Mouse (Mus musculus): ENCODE results near the gene Shisa6.

The Shisa6 gene

GRCm38 (mm10) chr11:66525371-66526045 is at the start of gene Shisa6:
TSS of gene Shisa6 (minus strand) at chr11:66525964.
- DNase-seq (ENCODE audit: low read depth) = no peak

DNA sequence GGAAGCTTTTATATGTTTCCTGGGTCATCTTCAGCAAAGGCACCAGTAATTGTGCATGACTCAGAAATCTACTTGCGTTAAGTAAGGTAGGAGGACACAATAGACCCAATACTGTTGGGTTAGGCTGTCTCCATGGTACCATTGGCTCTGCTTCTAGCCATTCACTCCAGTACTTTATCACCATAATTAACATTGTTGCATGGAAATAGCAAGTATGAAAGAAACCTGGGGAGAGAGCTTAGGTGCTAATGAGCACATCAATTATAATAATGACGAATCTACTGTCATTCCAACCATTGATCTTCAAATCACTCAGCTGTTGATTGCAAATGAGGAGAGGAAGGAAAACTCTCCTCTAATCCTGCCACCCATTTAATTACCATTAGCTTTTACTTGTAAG is 48.1 kb upstream of the Shisa6 start:
- no peak for DNase-seq (ENCODE audit: low read depth)

DNA sequence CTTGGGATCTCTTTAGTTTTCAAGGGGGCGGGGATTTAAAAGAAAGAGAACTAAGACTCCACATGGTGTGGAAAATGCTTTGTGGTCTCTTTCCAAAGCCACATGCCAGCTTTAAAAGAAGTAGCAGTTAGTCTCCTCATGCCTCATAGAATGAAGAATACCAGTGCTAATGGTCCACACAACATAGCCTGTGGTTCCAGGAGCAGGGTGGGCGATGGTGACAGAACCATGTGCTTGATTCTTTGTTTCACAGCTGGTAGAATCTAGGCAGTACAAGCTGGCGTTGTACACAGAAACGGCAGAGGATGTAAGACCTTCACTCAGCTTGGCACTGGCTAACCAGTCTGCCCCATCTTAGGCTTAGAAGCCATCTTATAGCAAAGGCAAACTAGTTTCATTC is 43.3 kb upstream of the Shisa6 start:
- DNase-seq (ENCODE audit: low read depth) = no peak

- DNase-seq (ENCODE audit: low read depth) = no peak
Measured at GRCm38 (mm10) chr11:66568386-66568791, 42.6 kb upstream of the Shisa6 start.

GRCm38 (mm10) chr11:66567382-66567781 is 41.6 kb upstream of the Shisa6 start:
- no peak for DNase-seq (ENCODE audit: low read depth)

GRCm38 (mm10) chr11:66562274-66562673 is 36.5 kb upstream of the Shisa6 start:
- DNase-seq (ENCODE audit: low read depth) = no peak

DNA sequence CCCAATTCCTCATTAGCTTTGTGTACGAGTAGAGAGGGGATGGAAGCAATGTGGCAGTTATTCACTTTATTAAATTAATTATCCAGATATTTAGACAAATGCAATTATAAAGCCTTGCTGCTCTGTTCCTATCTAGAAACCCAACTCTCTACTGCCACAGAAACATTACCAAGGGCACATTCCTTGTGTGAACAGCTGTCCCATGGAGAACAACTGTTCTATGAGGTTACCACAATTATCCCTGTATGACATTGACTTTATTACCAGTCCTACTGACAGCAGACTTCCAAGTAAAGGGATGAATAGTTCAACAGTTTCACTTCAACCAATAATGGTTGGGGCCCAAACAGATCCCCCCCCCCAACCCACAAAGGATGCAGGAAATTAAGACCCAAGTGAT is 12.1 kb upstream of the Shisa6 start:
- DNase-seq (ENCODE audit: low read depth) = no peak

DNA sequence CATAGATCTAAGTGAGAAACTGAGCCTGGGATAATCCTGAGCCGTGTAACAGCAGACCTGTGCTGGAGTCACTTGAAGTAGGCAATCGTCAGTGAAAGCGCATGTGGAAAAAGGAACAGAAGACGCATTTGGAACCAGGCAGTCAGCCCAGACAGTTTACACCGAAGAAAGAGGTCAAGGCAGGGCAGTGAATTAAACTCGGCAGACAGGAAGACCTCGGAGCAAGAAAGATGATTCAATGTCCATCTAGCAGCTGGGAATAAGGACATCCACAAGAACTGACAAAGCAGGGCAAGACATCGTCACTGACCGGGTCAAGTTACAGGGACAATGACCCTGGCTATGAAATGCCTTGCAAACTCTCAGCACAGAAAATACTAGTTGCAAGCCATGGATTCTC is 10.1 kb upstream of the Shisa6 start:
- no peak for DNase-seq (ENCODE audit: low read depth)

- no peak for DNase-seq (ENCODE audit: low read depth)
Measured at GRCm38 (mm10) chr11:66535156-66535555, 9.4 kb upstream of the Shisa6 start.

- DNase-seq (ENCODE audit: low read depth) = no peak
Measured at GRCm38 (mm10) chr11:66534291-66534690, 8.5 kb upstream of the Shisa6 start.

DNA sequence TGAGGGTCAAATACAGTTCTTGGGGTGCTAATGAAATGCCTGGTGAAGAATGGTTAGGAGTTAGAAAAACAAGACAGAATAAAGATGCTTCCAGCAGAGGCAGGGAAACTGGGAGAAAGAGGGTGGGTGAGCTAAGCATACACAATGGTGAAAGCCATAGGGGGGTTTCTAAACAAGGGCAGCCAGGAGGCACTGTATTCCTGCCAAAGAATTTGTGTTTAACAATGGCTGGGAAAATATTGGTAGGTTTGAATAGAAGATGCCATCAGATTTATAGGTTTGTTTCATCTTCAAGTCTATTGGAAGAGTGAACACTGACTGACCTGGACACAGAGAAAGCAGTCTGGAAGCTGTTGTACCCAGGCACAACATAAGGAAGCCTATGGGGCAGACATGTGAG is 2.4 kb upstream of the Shisa6 start:
- DNase-seq (ENCODE audit: low read depth) = no peak

DNA sequence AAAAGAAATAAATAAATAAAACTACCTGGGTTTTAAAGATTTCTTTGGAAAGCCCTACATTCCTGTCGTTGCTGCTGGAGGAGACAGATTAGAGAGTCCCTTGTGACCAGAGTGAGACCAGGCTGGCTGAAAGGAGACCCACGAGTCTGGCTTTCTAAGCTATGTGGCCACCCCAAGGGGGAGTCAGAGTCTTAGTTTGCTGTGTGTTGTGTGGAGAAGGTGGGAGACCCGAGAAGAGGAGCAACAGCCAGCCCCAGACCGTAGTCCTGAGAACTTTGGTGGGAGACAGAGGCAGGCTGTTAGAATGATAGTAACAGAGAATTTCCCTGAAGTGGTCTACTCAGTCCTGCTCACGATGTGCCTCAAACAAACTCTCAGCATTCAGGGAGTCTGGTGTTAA is 1.6 kb upstream of the Shisa6 start:
- no peak for DNase-seq (ENCODE audit: low read depth)

GRCm38 (mm10) chr11:66526981-66527320 is 1.2 kb upstream of the Shisa6 start:
- DNase-seq (ENCODE audit: low read depth) = no peak

DNA sequence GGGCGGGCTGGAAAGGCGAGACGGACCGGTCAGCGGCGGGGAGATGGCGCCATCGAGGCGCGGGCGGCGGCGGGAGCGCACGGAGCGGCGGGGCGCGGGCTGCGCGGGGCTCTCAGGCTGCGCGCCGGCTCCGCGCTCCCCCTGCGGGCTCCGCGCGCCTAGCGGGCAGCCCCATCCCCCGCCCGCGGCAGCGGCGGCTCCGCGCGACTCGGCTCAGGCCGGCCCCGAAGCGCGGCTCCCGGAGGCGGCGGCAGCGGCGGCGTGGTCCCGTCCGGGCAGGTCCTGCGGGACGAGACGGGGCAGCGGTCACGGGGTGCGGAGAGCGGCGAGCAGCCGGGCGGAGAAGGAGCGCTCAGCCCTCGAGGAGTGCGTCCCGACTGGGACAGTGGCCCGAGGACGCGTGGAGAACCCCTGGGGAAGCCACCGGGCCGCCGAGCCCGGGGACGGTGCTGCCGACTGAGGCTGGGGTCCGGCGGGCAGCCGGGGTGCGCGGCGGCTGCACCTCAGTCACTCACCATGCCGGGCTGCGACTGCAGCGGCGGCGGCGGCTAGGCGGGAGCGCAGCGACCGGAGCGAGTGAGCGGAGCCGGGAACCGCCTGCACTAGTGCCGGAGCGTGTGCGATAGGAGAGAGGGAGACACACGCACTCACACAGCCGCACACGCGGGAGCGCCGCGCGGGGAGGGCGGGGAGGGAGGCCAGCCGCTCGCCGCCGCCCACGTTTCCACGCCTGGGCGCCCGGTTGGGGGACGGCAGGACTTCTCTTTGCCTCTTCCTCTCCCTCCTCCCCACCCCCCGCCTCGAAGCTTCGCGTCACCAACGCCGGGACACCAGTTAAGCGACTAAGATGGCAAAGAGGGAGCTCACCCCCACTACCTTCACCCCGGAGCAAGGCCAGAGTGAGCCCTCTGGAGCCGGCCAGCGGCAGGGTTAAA is 549 bp upstream of the Shisa6 start:
- peak; percentile 0 for DNase-seq (ENCODE audit: low read depth)

GRCm38 (mm10) chr11:66524251-66524650 is 1.5 kb downstream of the Shisa6 start:
- DNase-seq (ENCODE audit: low read depth) = no peak

- no peak for DNase-seq (ENCODE audit: low read depth)
Measured at GRCm38 (mm10) chr11:66522376-66522775, 3.4 kb downstream of the Shisa6 start.

GRCm38 (mm10) chr11:66519386-66519785 is 6.4 kb downstream of the Shisa6 start:
- DNase-seq (ENCODE audit: low read depth) = no peak

DNA sequence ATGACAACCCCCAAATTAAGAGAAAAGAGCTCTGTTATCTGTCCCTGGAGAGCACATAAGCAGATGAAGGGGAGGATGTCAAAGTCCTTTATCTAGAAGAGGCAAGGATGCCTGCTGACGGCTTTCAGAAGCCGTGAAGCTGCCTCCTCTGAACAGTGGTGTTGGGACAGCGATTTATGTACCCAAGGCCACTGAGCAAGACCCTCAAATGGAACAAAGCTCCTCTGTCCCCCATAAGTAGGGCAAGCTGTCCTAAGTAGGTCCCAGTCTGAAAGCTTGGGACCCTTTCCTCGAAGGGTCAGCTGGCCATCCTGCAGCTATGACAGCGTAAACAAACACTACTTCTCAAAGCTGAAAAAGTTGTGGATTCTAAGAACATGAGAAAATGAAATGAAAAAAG is 11.4 kb downstream of the Shisa6 start:
- DNase-seq (ENCODE audit: low read depth) = no peak

DNA sequence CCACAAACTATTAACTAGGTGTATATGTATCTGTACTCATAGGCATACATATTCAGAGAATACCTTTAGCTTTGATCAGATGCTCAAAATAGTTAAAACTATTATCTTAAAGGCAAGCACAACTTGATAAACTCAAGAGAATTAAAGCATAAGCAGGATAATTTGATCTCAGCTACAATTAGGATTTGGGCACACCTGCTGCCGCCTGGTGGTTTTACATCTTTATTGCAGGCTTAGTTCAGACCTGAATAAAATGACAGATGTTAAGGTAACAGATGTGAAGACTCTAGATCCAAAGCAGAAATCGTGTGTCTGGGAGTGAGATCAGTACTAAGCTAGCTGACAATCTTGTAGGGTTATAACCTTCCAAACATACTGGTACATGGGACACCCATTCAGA is 24.8 kb downstream of the Shisa6 start:
- no peak for DNase-seq (ENCODE audit: low read depth)

GRCm38 (mm10) chr11:66498857-66499445 is 26.8 kb downstream of the Shisa6 start:
- no peak for DNase-seq (ENCODE audit: low read depth)

GRCm38 (mm10) chr11:66496235-66496634 is 29.5 kb downstream of the Shisa6 start:
- DNase-seq (ENCODE audit: low read depth) = no peak

GRCm38 (mm10) chr11:66494391-66494790 is 31.4 kb downstream of the Shisa6 start:
- DNase-seq (ENCODE audit: low read depth) = no peak

DNA sequence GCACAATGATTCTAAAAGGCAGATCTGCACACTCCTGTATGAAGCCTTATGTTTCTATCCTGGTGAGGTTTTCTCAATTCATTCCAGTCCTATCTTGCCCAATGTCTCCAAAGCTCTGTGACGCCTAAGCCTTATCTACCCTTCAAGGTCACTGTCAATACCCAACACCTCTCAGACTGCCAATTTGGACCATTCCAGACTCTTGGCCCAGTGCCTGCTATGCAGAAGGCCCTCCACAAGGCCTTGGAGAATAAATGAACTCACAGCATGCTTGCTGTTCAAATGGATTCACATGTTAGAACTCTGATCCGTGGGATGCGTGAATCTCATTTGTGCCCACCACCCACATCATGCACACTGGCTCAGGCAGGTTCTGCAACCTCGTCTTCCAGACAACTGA is 38.0 kb downstream of the Shisa6 start:
- DNase-seq (ENCODE audit: low read depth) = no peak
